In the genomic region with DNA sequence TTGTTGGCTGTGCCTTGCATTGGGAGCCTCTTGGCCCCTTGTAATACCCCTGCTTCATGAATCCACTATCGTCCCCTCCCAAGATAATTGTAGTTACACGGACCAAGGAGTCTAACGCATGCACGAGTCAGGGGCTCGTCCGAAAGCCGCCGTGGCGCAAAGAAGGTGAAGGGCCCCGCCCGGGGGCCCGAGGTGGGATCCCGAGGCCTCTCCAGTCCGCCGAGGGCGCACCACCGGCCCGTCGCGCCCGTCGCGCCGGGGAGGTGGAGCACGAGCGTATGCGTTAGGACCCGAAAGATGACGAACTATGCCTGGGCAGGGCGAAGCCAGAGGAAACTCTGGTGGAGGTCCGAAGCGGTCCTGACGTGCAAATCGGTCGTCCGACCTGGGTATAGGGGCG, we compare ENCODE assay signal across 8 mouse cellular contexts.
DNase-seq lines count a peak whose midpoint lies in the region; ATAC-seq and TF ChIP-seq lines count a peak whose summit lies in the region.

No protein-coding gene starts in this region.

- no peaks in the 10 kb centered on the region for H3K36me3 ChIP-seq in heart, embryonic 15.5 days
- H3K36me3 ChIP-seq in G1E (replicated peaks), result no peaks in the 10 kb centered on the region

- no peak overlapping the region for H3K9ac ChIP-seq in heart, embryonic 15.5 days

- intact Hi-C loops in heart, postnatal 10 days (cut with DNase I), result no loop called here

- H3K4me2 ChIP-seq in heart, embryonic 15.5 days, result no peak overlapping the region

- no peak for DNase-seq in heart, postnatal 10 days
- no peak for DNase-seq in G1E (ENCODE audit: low spot score)
- DNase-seq in layer of hippocampus, postnatal 36 days, result no peak
- DNase-seq in thymus, adult 18-20 months, result no peak
- no peak for DNase-seq in cerebellum, adult 11-12 months

- peaks cover 7% of the 10 kb centered on the region for H3K4me1 ChIP-seq in heart, embryonic 15.5 days (replicated peaks)
- H3K4me1 ChIP-seq in G1E (ENCODE audit: insufficient read depth, low read depth, low read length), result 0 out of 2 replicates have a peak, but pooled peaks cover 8% of the 10 kb centered on the region

- TF ChIP-seq CTCF in G1E (IDR thresholded peaks at IDR 0.05; ENCODE audit: low read depth, low read length), result no peak

- WGBS in heart, embryonic 15.5 days, result 94% methylated on average over 37 of the region's 37 CpGs

- H3K27me3 ChIP-seq in heart, embryonic 15.5 days, result no peaks in the 10 kb centered on the region
- H3K27me3 ChIP-seq in G1E (ENCODE audit: insufficient read depth, low read length), result no peaks in the 10 kb centered on the region

- no peak overlapping the region for H3K27ac ChIP-seq in heart, embryonic 15.5 days

- H3K4me3 ChIP-seq in heart, embryonic 15.5 days, result no peak overlapping the region
- H3K4me3 ChIP-seq in G1E (ENCODE audit: low read depth, low read length), result no peak overlapping the region

- ATAC-seq in heart, embryonic 15.5 days (replicated peaks; ENCODE audit: insufficient number of reproducible peaks, insufficient read depth, low FRiP score, low read depth), result peak; percentile 91
- peak; percentile 92 for ATAC-seq in G1E (ENCODE audit: extremely low read depth, insufficient number of reproducible peaks, low FRiP score, poor library complexity, severe bottlenecking)
- ATAC-seq in granulocyte monocyte progenitor cell, adult 5-6 weeks (replicated peaks; ENCODE audit: poor library complexity, severe bottlenecking), result peak; percentile 40; the same call in 1 of the 2 replicates
- peak; percentile 51 for ATAC-seq in megakaryocyte progenitor cell, adult 5-6 weeks (replicated peaks; ENCODE audit: poor library complexity)

- H3K9me3 ChIP-seq in heart, embryonic 15.5 days (replicated peaks), result peaks cover 10% of the 10 kb centered on the region
- peaks cover 51% of the 10 kb centered on the region for H3K9me3 ChIP-seq in G1E (replicated peaks)

Comparison
In these comparisons a context has a peak if more than half of its experiments do, and no peak if none do; other contexts are left out.
1. ATAC-seq: peak in every context shown above with its lines; median percentile 92 in G1E; 91 in heart, embryonic 15.5 days; 51 in megakaryocyte progenitor cell, adult 5-6 weeks; 40 in granulocyte monocyte progenitor cell, adult 5-6 weeks.